Mouse (Mus musculus) heart, postnatal 0 days (tissue): ENCODE results near the gene 2210010C04Rik.

Experiments used
- CTCF ChIP-seq: IDR thresholded peaks from 2 replicates; pipeline ENCODE4 v1.5.1; 2016; ENCODE audit warnings: antibody characterized with exemption, control low read depth, low read depth
- EP300 ChIP-seq: IDR thresholded peaks from 2 replicates; pipeline ENCODE4 v1.6.1; 2016; ENCODE audit warnings: antibody characterized with exemption, low read depth

DNA sequence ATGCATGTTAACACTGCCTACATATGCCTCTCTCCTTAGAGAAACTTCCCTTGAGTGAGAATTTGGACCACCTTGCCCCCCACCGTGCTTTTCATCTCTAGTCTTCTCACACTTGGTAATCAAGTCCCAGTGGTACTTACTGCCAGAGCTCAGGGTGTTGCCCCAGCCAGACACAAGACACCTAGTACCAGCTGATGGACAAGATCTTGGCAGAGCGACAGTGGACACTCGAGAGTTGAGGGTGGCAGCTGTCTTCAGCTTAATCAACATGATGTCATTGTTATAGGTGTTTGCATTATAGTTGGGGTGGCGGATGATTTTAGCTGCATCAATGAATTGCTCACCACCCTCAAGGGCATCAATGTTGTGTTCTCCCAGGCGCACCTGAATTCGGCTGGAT, 2.5 kb downstream of the 2210010C04Rik start:
- TF ChIP-seq CTCF: no peak
- TF ChIP-seq EP300: no peak
